Mouse (Mus musculus) ES-Bruce4 (cell line): ENCODE data around the gene Car10.

Experiments used
- CTCF ChIP-seq: IDR thresholded peaks from one replicate; pipeline ENCODE4 v1.8.1; 2011; ENCODE audit warnings: low read depth, low read length
- EP300 ChIP-seq: IDR thresholded peaks from 2 replicates; pipeline ENCODE4 v1.6.1; 2011; ENCODE audit warnings: low read depth, low read length; ENCODE audit not compliant: insufficient read depth

GRCm38 (mm10) chr11:93396356-93396755 lies 298.5 kb downstream of the Car10 start:
- no peak for TF ChIP-seq CTCF
- no peak for TF ChIP-seq EP300
